Mouse (Mus musculus) brain, adult 10 weeks (tissue): ENCODE data around the gene Cd9. TPM values are rescaled to one million over a fixed set of nuclear protein-coding genes. Genes with fewer than 3 reads are reported as not detected.

Experiments used
- polyA plus RNA-seq: library from polyadenylated mRNA; stranded (reverse); fragments of 350-450 nt; fragmentation: Illumina TruSeq; extraction: RNeasy Lipid Tissue Mini Kit (QIAGEN cat#74804); gene quantifications from one replicate; pipeline ENCODE4 v1.2.3, GENCODE M21; 2015; ENCODE audit warnings: low read depth, low replicate concordance

Cd9 gene
- 138 TPM for polyA plus RNA-seq

DNA sequence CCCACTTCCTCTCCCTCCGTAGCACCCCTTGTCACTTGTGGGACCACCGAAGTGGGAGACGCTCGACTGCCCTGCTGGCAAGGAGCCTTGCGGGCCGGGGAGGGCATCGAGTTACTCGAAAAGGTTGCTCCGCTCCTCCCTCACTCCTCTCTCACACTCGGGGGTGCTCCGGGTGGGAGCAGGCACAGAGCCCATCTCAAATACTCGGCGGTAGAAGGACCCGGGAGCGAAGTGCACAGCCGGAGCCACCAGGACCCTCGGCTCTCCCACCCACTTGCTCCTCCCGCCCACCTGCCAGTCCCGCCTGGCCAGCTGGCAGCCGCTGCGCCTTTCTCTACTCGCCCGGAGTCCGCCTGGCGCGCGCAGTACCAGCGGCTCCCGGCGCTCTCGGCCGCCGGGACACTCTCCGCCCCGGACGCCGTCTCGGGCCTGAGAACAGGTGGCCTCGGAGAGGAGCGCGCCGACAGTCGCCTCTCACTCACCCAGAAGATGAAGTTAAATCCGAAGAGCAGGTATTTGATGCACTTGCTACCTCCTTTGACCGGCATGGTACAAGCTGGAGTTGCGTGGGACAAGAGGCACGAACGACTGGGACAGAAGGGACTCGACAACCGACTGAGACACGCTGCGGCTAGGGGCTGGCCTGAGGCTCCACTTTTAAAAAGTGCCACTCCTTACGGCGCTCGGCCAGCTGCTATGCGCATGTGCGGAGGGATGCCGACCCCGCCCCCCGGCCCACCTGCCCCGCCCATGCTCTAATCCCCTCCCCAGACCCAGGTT, at the start of gene Cd9:
Gene Cd9 (minus strand): TSS at position 700 of the 780 bp plus-strand sequence.

Other genes starting within 250 kb of the Cd9 start
- not detected for gene Tuba3a, start 208.7 kb downstream of the Cd9 start, polyA plus RNA-seq
- gene Ltbr, start 180.9 kb downstream of the Cd9 start, polyA plus RNA-seq: 11.3 TPM
- 3.2 TPM for gene Scnn1a, start 174.1 kb downstream of the Cd9 start, polyA plus RNA-seq
- 10.8 TPM for gene Tnfrsf1a, start 145.4 kb downstream of the Cd9 start, polyA plus RNA-seq
- gene Plekhg6, start 114.0 kb downstream of the Cd9 start, polyA plus RNA-seq: not detected
- gene Vwf, start 52.0 kb upstream of the Cd9 start, polyA plus RNA-seq: 11.0 TPM
- 3.5 TPM for gene Ano2, start 195.6 kb upstream of the Cd9 start, polyA plus RNA-seq